Mouse (Mus musculus) ES-E14 (cell line): ENCODE measurements around the gene Pah.

ENCODE experiments used
- CHD2 ChIP-seq: IDR thresholded peaks from 2 replicates; pipeline ENCODE4 v1.6.1; 2014; ENCODE audit warnings: mild to moderate bottlenecking, low read depth, low read length, inconsistent platforms
- HCFC1 ChIP-seq: IDR thresholded peaks from 2 replicates; pipeline ENCODE4 v1.6.1; 2012; ENCODE audit warnings: low read length, inconsistent platforms, borderline replicate concordance; ENCODE audit not compliant: insufficient read depth
- MAFK ChIP-seq: IDR thresholded peaks from 2 replicates; pipeline ENCODE4 v1.6.1; 2014; ENCODE audit warnings: mild to moderate bottlenecking, low read depth, low read length, inconsistent platforms; ENCODE audit not compliant: insufficient read depth

GRCm38 (mm10) chr10:87513052-87513451 is 8.5 kb upstream of the Pah start:
- TF ChIP-seq HCFC1 = no peak
- TF ChIP-seq CHD2 = no peak
- no peak for TF ChIP-seq MAFK
